Mouse (Mus musculus) testis, adult 2 months (tissue): ENCODE results near the gene Rnf43. TPM values are rescaled to one million over a fixed set of nuclear protein-coding genes. Genes with fewer than 3 reads are reported as not detected.
A peak's percentile ranks its signal among the peaks of the same experiment; 100 is the strongest.

Experiments used
- H3K27ac ChIP-seq: fragments of 200-500 bp; 2 replicates; pipeline ENCODE4 v1.5.1; 2012; ENCODE audit warnings: low read depth, low read length; ENCODE audit not compliant: control insufficient read depth, insufficient read depth
- H3K27me3 ChIP-seq: fragments of 200-500 bp; 2 replicates; pipeline ENCODE4 v1.6.1; 2012; ENCODE audit warnings: mild to moderate bottlenecking, low read length, moderate library complexity; ENCODE audit not compliant: control insufficient read depth, insufficient read depth
- H3K36me3 ChIP-seq: fragments of 200-500 bp; 2 replicates; pipeline ENCODE4 v1.6.1; 2012; ENCODE audit warnings: mild to moderate bottlenecking, low read length; ENCODE audit not compliant: control insufficient read depth, insufficient read depth
- H3K4me1 ChIP-seq: fragments of 200-500 bp; 2 replicates; pipeline ENCODE4 v1.6.1; 2012; ENCODE audit warnings: low read length; ENCODE audit not compliant: control insufficient read depth, insufficient read depth
- H3K4me3 ChIP-seq: fragments of 200-500 bp; 2 replicates; pipeline ENCODE4 v1.5.1; 2012; ENCODE audit warnings: low read depth, mild to moderate bottlenecking, low read length, moderate library complexity, mixed read lengths; ENCODE audit not compliant: control insufficient read depth
- CTCF ChIP-seq: fragments of 200-500 bp; IDR thresholded peaks from 2 replicates; pipeline ENCODE4 v1.5.1; 2012; ENCODE audit warnings: low read depth, mild to moderate bottlenecking, inconsistent platforms, low read length, moderate library complexity; ENCODE audit not compliant: control insufficient read depth, insufficient read depth, insufficient replicate concordance
- POLR2A ChIP-seq: fragments of 200-500 bp; IDR thresholded peaks from 2 replicates; pipeline ENCODE4 v1.6.1; 2012; ENCODE audit warnings: low read depth, mild to moderate bottlenecking, inconsistent platforms, low read length, moderate library complexity; ENCODE audit not compliant: control insufficient read depth
- polyA plus RNA-seq: library from polyadenylated mRNA; depleted of rRNA; stranded (reverse); fragments of >200 nt; gene quantifications from 2 replicates; pipeline ENCODE4 v1.2.3, GENCODE M21; 2012

Rnf43 gene
- polyA plus RNA-seq, 1 experiment, result 2.3 TPM

GRCm38 (mm10) chr11:87629859-87630258, 32.7 kb upstream of the Rnf43 start:
- TF ChIP-seq POLR2A, result no peak
- TF ChIP-seq CTCF, result peak; percentile 57; the same call in 1 of the 2 replicates
- H3K36me3 ChIP-seq, result peaks cover 2% of the 10 kb centered on the region
- no peaks in the 10 kb centered on the region for H3K27me3 ChIP-seq
- H3K4me1 ChIP-seq, result no peaks in the 10 kb centered on the region
- no peak overlapping the region for H3K4me3 ChIP-seq
- H3K27ac ChIP-seq, result no peak overlapping the region

- Histone ChIP-seq H3K27ac (peak overlapping the region; percentile 74), H3K27me3 (no peaks in the 10 kb centered on the region), H3K36me3 (no peaks in the 10 kb centered on the region; the same call in 1 of the 2 replicates), H3K4me1 (peaks cover 5% of the 10 kb centered on the region), H3K4me3 (peak overlapping the region; percentile 83)
- TF ChIP-seq CTCF (no peak), POLR2A (no peak)
Measured at GRCm38 (mm10) chr11:87638793-87639192, 23.7 kb upstream of the Rnf43 start.

GRCm38 (mm10) chr11:87639206-87639605, 23.3 kb upstream of the Rnf43 start:
- Histone ChIP-seq H3K36me3 (no peaks in the 10 kb centered on the region; the same call in 1 of the 2 replicates), H3K4me1 (peaks cover 5% of the 10 kb centered on the region), H3K27ac (peak overlapping the region; percentile 74), H3K27me3 (no peaks in the 10 kb centered on the region), H3K4me3 (peak overlapping the region; percentile 83)
- no peak for TF ChIP-seq CTCF
- peak; percentile 70; the same call in 1 of the 2 replicates for TF ChIP-seq POLR2A

- Histone ChIP-seq H3K36me3 (no peaks in the 10 kb centered on the region; the same call in 1 of the 2 replicates), H3K27ac (no peak overlapping the region), H3K27me3 (no peaks in the 10 kb centered on the region), H3K4me3 (no peak overlapping the region), H3K4me1 (peaks cover 5% of the 10 kb centered on the region)
- no peak for TF ChIP-seq CTCF
- no peak for TF ChIP-seq POLR2A
Measured at GRCm38 (mm10) chr11:87642865-87643264, 19.7 kb upstream of the Rnf43 start.

- TF ChIP-seq CTCF (no peak), POLR2A (no peak)
- Histone ChIP-seq H3K27me3 (no peaks in the 10 kb centered on the region), H3K36me3 (0 out of 2 replicates have a peak, but pooled peaks cover 2% of the 10 kb centered on the region), H3K4me3 (no peak overlapping the region), H3K27ac (no peak overlapping the region), H3K4me1 (no peaks in the 10 kb centered on the region)
Measured at GRCm38 (mm10) chr11:87654693-87655092, 7.8 kb upstream of the Rnf43 start.

GRCm38 (mm10) chr11:87659216-87659615, 3.3 kb upstream of the Rnf43 start:
- H3K4me1 ChIP-seq, result no peaks in the 10 kb centered on the region; the same call in 1 of the 2 replicates
- 0 out of 2 replicates have a peak, but pooled peaks cover 2% of the 10 kb centered on the region for H3K36me3 ChIP-seq
- no peaks in the 10 kb centered on the region for H3K27me3 ChIP-seq
- TF ChIP-seq CTCF, result no peak
- TF ChIP-seq POLR2A, result no peak
- H3K27ac ChIP-seq, result no peak overlapping the region
- no peak overlapping the region for H3K4me3 ChIP-seq

- TF ChIP-seq CTCF (no peak), POLR2A (no peak)
- Histone ChIP-seq H3K27me3 (no peaks in the 10 kb centered on the region), H3K4me1 (no peaks in the 10 kb centered on the region; the same call in 1 of the 2 replicates), H3K4me3 (peak overlapping the region; percentile 17), H3K36me3 (peaks cover 1% of the 10 kb centered on the region; the same call in 1 of the 2 replicates), H3K27ac (no peak overlapping the region)
Measured at GRCm38 (mm10) chr11:87662822-87663221, 300 bp downstream of the Rnf43 start.

- TF ChIP-seq CTCF, result no peak
- TF ChIP-seq POLR2A, result no peak
- H3K27ac ChIP-seq, result no peak overlapping the region
- no peak overlapping the region for H3K4me3 ChIP-seq
Measured at GRCm38 (mm10) chr11:87663948-87664347, 1.4 kb downstream of the Rnf43 start.

More at GRCm38 (mm10) chr11:87663948-87664347, 1.4 kb downstream of the Rnf43 start:
- Histone ChIP-seq H3K4me1 (no peaks in the 10 kb centered on the region; the same call in 1 of the 2 replicates), H3K36me3 (peaks cover 1% of the 10 kb centered on the region; the same call in 1 of the 2 replicates), H3K27me3 (no peaks in the 10 kb centered on the region)
